ENCODE assay signal across 26 mouse cellular contexts in the genomic region with DNA sequence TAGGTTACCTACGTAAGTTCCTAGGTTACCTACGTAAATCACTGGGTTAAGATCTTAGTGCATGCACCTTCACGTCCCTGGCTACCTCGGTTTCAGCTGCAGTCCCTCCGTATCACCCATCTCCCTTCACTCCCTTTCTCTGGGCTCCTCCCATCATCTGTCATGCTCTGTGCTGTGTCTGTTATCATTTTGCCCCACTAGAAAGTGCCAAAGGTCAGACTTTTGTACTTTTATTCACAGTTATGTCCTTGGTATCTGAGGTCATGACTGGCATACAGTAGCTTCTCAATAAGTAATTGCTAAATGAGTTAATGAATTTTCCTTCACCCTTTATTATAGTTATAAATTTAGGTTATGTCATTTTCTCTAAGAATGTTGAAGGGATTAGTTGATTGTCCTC. TPM values are rescaled to one million over a fixed set of nuclear protein-coding genes. Genes with fewer than 3 reads are reported as not detected.
DNase-seq lines count a peak whose midpoint lies in the region; ATAC-seq and TF ChIP-seq lines count a peak whose summit lies in the region.
"Had no signal": no experiment of that assay in that cellular context is flagged by ENCODE, and none has a peak within 500 bp of the region (broad histone marks: within the 10 kb centered on the region; RNA-seq: fewer than 3 reads in every experiment).

No protein-coding gene starts in this region.

- no peak overlapping the region for H3K4me3 ChIP-seq in liver, adult 2 months (ENCODE audit: insufficient read depth, low read depth, low read length)
- H3K4me3 ChIP-seq in intestine, postnatal 0 days (ENCODE audit: low read depth, low read length) = no peak overlapping the region
- H3K4me3 ChIP-seq: embryonic facial prominence, embryonic 10.5 days; embryonic facial prominence, embryonic 12.5 days; forebrain, embryonic 13.5 days; forebrain, embryonic 15.5 days had no signal

- H3K27ac ChIP-seq in liver, adult 2 months (replicated peaks; ENCODE audit: insufficient read depth, low read depth, low read length) = no peak overlapping the region
- no peak overlapping the region for H3K27ac ChIP-seq in intestine, postnatal 0 days (ENCODE audit: low read depth, low read length)
- H3K27ac ChIP-seq: embryonic facial prominence, embryonic 10.5 days; embryonic facial prominence, embryonic 12.5 days; forebrain, embryonic 13.5 days; forebrain, embryonic 15.5 days had no signal

- no peak for TF ChIP-seq CTCF in liver, adult 2 months (IDR thresholded peaks at IDR 0.05; ENCODE audit: low read depth, low read length)
- TF ChIP-seq CTCF in intestine, postnatal 0 days (IDR thresholded peaks at IDR 0.05; ENCODE audit: low read depth) = no peak

- TF ChIP-seq POLR2A in liver, adult 2 months (IDR thresholded peaks at IDR 0.05; ENCODE audit: extremely low read depth, insufficient read depth, low read length) = no peak

- H3K79me2 ChIP-seq in liver, adult 2 months (ENCODE audit: control insufficient read depth, insufficient read depth, low read length) = peaks cover 16% of the 10 kb centered on the region

- H3K4me1 ChIP-seq in liver, adult 2 months (ENCODE audit: control insufficient read depth, insufficient read depth, low read length) = peaks cover 22% of the 10 kb centered on the region
- H3K4me1 ChIP-seq in intestine, postnatal 0 days (replicated peaks; ENCODE audit: control insufficient read depth, insufficient read depth, low read length) = 0 out of 2 replicates have a peak, but pooled peaks cover 6% of the 10 kb centered on the region

- H3K4me2 ChIP-seq in intestine, postnatal 0 days (replicated peaks; ENCODE audit: low read depth) = no peak overlapping the region
- H3K4me2 ChIP-seq: embryonic facial prominence, embryonic 12.5 days; forebrain, embryonic 13.5 days; forebrain, embryonic 15.5 days had no signal

- ATAC-seq in CD4-positive, CD25-positive, alpha-beta regulatory T cell, adult 4 months = peak; percentile 55
- ATAC-seq in intestine, postnatal 0 days = peak; percentile 53
- ATAC-seq: forebrain, embryonic 13.5 days; forebrain, embryonic 15.5 days; forebrain, postnatal 0 days had no signal

- intact Hi-C loops in heart, postnatal 10 days (cut with DNase I) = no loop called here

- H3K9me3 ChIP-seq in intestine, postnatal 0 days (ENCODE audit: control insufficient read depth) = no peaks in the 10 kb centered on the region
- H3K9me3 ChIP-seq: embryonic facial prominence, embryonic 10.5 days; embryonic facial prominence, embryonic 12.5 days; forebrain, embryonic 13.5 days; forebrain, embryonic 15.5 days had no signal

- H3K36me3 ChIP-seq in liver, adult 2 months (ENCODE audit: control insufficient read depth, insufficient read depth, low read length) = no peaks in the 10 kb centered on the region
- H3K36me3 ChIP-seq in intestine, postnatal 0 days (ENCODE audit: control insufficient read depth, insufficient read depth) = no peaks in the 10 kb centered on the region
- H3K36me3 ChIP-seq: embryonic facial prominence, embryonic 12.5 days; forebrain, embryonic 15.5 days had no signal

- 82% methylated on average over 5 of the region's 5 CpGs for WGBS in liver, adult 2 months
- WGBS in intestine, postnatal 0 days = 69% methylated on average over 5 of the region's 5 CpGs

- DNase-seq in liver, adult 2 months (ENCODE audit: extremely low read depth, low read depth, low spot score) = peak; percentile 76
- no peak for DNase-seq in liver
- DNase-seq in induced T-regulatory cell, adult 2 months (ENCODE audit: low read depth) = peak; percentile 29
- DNase-seq in urinary bladder, postnatal 25 days (ENCODE audit: low spot score) = no peak
- DNase-seq in heart, postnatal 10 days = no peak
- DNase-seq in layer of hippocampus, adult 11-12 months (ENCODE audit: low spot score) = no peak
- DNase-seq: adrenal gland, adult 8-10 months; adrenal gland, postnatal 14 days; adrenal gland, postnatal 36 days; cerebellum, adult 11-12 months; cerebellum, adult 2 months; cerebellum, adult 9-10 months; cerebellum, postnatal 10 days; cerebellum, postnatal 25 days; forebrain, postnatal 0 days had no signal

- H3K27me3 ChIP-seq in liver, adult 2 months (ENCODE audit: control insufficient read depth, insufficient read depth, low read length) = no peaks in the 10 kb centered on the region
- H3K27me3 ChIP-seq in intestine, postnatal 0 days (replicated peaks; ENCODE audit: control insufficient read depth, insufficient read depth, low read length) = no peaks in the 10 kb centered on the region
- H3K27me3 ChIP-seq: embryonic facial prominence, embryonic 12.5 days; forebrain, embryonic 13.5 days; forebrain, embryonic 15.5 days had no signal

- no peak overlapping the region for H3K9ac ChIP-seq in liver, adult 2 months (ENCODE audit: low read depth, low read length)
- H3K9ac ChIP-seq in intestine, postnatal 0 days (ENCODE audit: low read depth, low read length) = no peak overlapping the region
- H3K9ac ChIP-seq: embryonic facial prominence, embryonic 12.5 days; forebrain, embryonic 13.5 days; forebrain, embryonic 15.5 days; forebrain, postnatal 0 days had no signal

RNA-seq across cellular contexts. Expression of gene Tbca, which starts 37.7 kb away (rescaled TPM):
- total RNA-seq in liver, adult 2 months (2014; rRNA removed) = 132 and 264 TPM in 2 replicates
- polyA plus RNA-seq in liver, adult 2 months (2012; rRNA removed) = 7.1 and 10.9 TPM in 2 replicates
- 100 to 1,000 TPM; 212 to 304 TPM for polyA plus RNA-seq in CD4-positive, CD25-positive, alpha-beta regulatory T cell, adult 4 months (2017; shearing (Covaris generic))
- 378 and 387 TPM in 2 replicates for polyA plus RNA-seq in intestine, postnatal 0 days (2015; fragmentation: Nextera tagmentation; extraction: Ambion mirVana)
- 100 to 1,000 TPM; 179 to 182 TPM for total RNA-seq in heart, postnatal 10 days (2021)

RNA-seq across cellular contexts. Expression of gene Otp, which starts 49.0 kb away (rescaled TPM):
- not detected in 2 replicates for total RNA-seq in liver, adult 2 months (2014; rRNA removed)
- polyA plus RNA-seq in liver, adult 2 months (2012; rRNA removed) = not detected in 2 replicates
- not detected for polyA plus RNA-seq in CD4-positive, CD25-positive, alpha-beta regulatory T cell, adult 4 months (2017; shearing (Covaris generic))
- not detected in 2 replicates for polyA plus RNA-seq in intestine, postnatal 0 days (2015; fragmentation: Nextera tagmentation; extraction: Ambion mirVana)
- total RNA-seq in heart, postnatal 10 days (2021) = not detected
- total RNA-seq: adrenal gland, adult 18-20 months; adrenal gland, adult 8-10 months; adrenal gland, postnatal 14 days; adrenal gland, postnatal 36 days; ES-E14; MEL had no signal
- polyA plus RNA-seq: C2C12; embryonic facial prominence, embryonic 14.5 days had no signal

Comparison
In these comparisons a context has a peak if more than half of its experiments do, and no peak if none do; other contexts are left out.
1. DNase-seq: peak in liver, adult 2 months (single experiment) and induced T-regulatory cell, adult 2 months (single experiment); none in liver (single experiment), urinary bladder, postnatal 25 days (single experiment), heart, postnatal 10 days (0 of 2) and layer of hippocampus, adult 11-12 months (single experiment).
2. RNA of gene Tbca, which starts 37.7 kb away (polyA plus RNA-seq): 378 to 387 TPM in intestine, postnatal 0 days and 212 to 304 TPM in CD4-positive, CD25-positive, alpha-beta regulatory T cell, adult 4 months; 7.1 to 10.9 TPM in liver, adult 2 months; every median in the first group is over 10 times any median in the second.